Mouse (Mus musculus) heart, postnatal 0 days (tissue): ENCODE measurements around the gene Pdlim7.

Experiments used
- CTCF ChIP-seq: IDR thresholded peaks from 2 replicates; pipeline ENCODE4 v1.5.1; 2016; ENCODE audit warnings: antibody characterized with exemption, control low read depth, low read depth
- EP300 ChIP-seq: IDR thresholded peaks from 2 replicates; pipeline ENCODE4 v1.6.1; 2016; ENCODE audit warnings: antibody characterized with exemption, low read depth

- no peak for TF ChIP-seq CTCF
- TF ChIP-seq EP300: no peak
Observed at GRCm38 (mm10) chr13:55535796-55536193, 22.3 kb upstream of the Pdlim7 start.
